Mouse (Mus musculus) intestine, embryonic 16.5 days (tissue): ENCODE measurements around the gene Dhdds. TPM values are rescaled to one million over a fixed set of nuclear protein-coding genes. Genes with fewer than 3 reads are reported as not detected.

Experiments
- ATAC-seq: fragments of 200-750 bp; cut with Nextera tagmentation; 2 replicates; pipeline ENCODE4 v1.8.0; 2017; ENCODE audit warnings: moderate TSS enrichment, moderate library complexity
- H3K27ac ChIP-seq: fragments of 300-500 bp; sonication (generic); 2 replicates; pipeline ENCODE4 v1.5.1; 2014; ENCODE audit warnings: mild to moderate bottlenecking, low read length
- H3K27me3 ChIP-seq: fragments of 300-500 bp; sonication (generic); replicated peaks from 2 replicates; pipeline ENCODE4 v1.6.1; 2014; ENCODE audit warnings: low read length, control low read depth, mixed read lengths; ENCODE audit not compliant: control insufficient read depth, insufficient read depth
- H3K36me3 ChIP-seq: fragments of 300-500 bp; sonication (generic); 2 replicates; pipeline ENCODE4 v1.6.1; 2014; ENCODE audit warnings: low read length, control low read depth; ENCODE audit not compliant: control insufficient read depth, insufficient read depth
- H3K4me1 ChIP-seq: fragments of 300-500 bp; sonication (generic); 2 replicates; pipeline ENCODE4 v1.6.1; 2014; ENCODE audit warnings: low read length, control low read depth, mixed read lengths; ENCODE audit not compliant: control insufficient read depth, insufficient read depth
- H3K4me2 ChIP-seq: fragments of 300-500 bp; sonication (generic); 2 replicates; pipeline ENCODE4 v1.6.1; 2014; ENCODE audit warnings: low read depth, low read length, control low read depth
- H3K4me3 ChIP-seq: fragments of 300-500 bp; sonication (generic); 2 replicates; pipeline ENCODE4 v1.5.1; 2014; ENCODE audit warnings: mild to moderate bottlenecking, low read length
- H3K9ac ChIP-seq: fragments of 300-500 bp; sonication (generic); 2 replicates; pipeline ENCODE4 v1.6.1; 2014; ENCODE audit warnings: low read depth, low read length
- H3K9me3 ChIP-seq: fragments of 300-500 bp; sonication (generic); 2 replicates; pipeline ENCODE4 v1.6.1; 2016; ENCODE audit warnings: low read length, control low read depth; ENCODE audit not compliant: control insufficient read depth
- WGBS: fragments of 180-500 bp; shearing (Covaris S2); extraction: QIAGEN DNeasy Blood & Tissue Kit; methylation state at CpG from one replicate; pipeline ENCODE4 v1.1.7; 2014; 5-methylcytosine and 5-hydroxymethylcytosine counted together
- polyA plus RNA-seq: library from polyadenylated mRNA; unstranded; fragments of >200 nt; fragmentation: Nextera tagmentation; extraction: Ambion mirVana; gene quantifications from 2 replicates; pipeline ENCODE4 v1.2.1, GENCODE M21; 2015

Gene Dhdds
- polyA plus RNA-seq, 1 experiment from 2014 or later: 41.3 TPM

GRCm38 (mm10) chr4:134019210-134019609, 18.5 kb upstream of the Dhdds start:
- no peak overlapping the region for H3K4me3 ChIP-seq
- H3K36me3 ChIP-seq: no peaks in the 10 kb centered on the region
- H3K9me3 ChIP-seq: no peaks in the 10 kb centered on the region
- ATAC-seq: no peak
- H3K27me3 ChIP-seq: peaks cover 35% of the 10 kb centered on the region
- 0% methylated on average over 9 of the region's 10 CpGs for WGBS
- no peak overlapping the region for H3K9ac ChIP-seq
- H3K27ac ChIP-seq: no peak overlapping the region
- H3K4me1 ChIP-seq: peaks cover 12% of the 10 kb centered on the region
- no peak overlapping the region for H3K4me2 ChIP-seq

GRCm38 (mm10) chr4:134018779-134019145, 18.0 kb upstream of the Dhdds start, which contains the start of gene Lin28a:
Gene Lin28a (minus strand): TSS chr4:134018841.
- peak within 1 kb of the TSS; percentile 9 for H3K4me3 ChIP-seq
- H3K36me3 ChIP-seq: no peaks in the 10 kb centered on the region
- no peak for ATAC-seq
- 3% methylated on average over 9 of the region's 9 CpGs for WGBS
- H3K27ac ChIP-seq: no peak within 1 kb of the TSS
- H3K9me3 ChIP-seq: no peaks in the 10 kb centered on the region
- peaks cover 35% of the 10 kb centered on the region for H3K27me3 ChIP-seq
- peak within 1 kb of the TSS; percentile 26 for H3K4me2 ChIP-seq
- peaks cover 12% of the 10 kb centered on the region for H3K4me1 ChIP-seq
- no peak within 1 kb of the TSS for H3K9ac ChIP-seq

- no peak overlapping the region for H3K9ac ChIP-seq
- H3K9me3 ChIP-seq: no peaks in the 10 kb centered on the region
- under 1% methylated on average over 45 of the region's 46 CpGs for WGBS
- no peak overlapping the region for H3K27ac ChIP-seq
- peaks cover 35% of the 10 kb centered on the region for H3K27me3 ChIP-seq
- H3K4me2 ChIP-seq: peak overlapping the region; percentile 26
- H3K36me3 ChIP-seq: no peaks in the 10 kb centered on the region
- peaks cover 12% of the 10 kb centered on the region for H3K4me1 ChIP-seq
- peak overlapping the region; percentile 9 for H3K4me3 ChIP-seq
- no peak for ATAC-seq
Measured at GRCm38 (mm10) chr4:134018038-134018778, 17.5 kb upstream of the Dhdds start.

GRCm38 (mm10) chr4:134017201-134017865, 16.6 kb upstream of the Dhdds start:
- H3K27me3 ChIP-seq: peaks cover 35% of the 10 kb centered on the region
- no peaks in the 10 kb centered on the region for H3K36me3 ChIP-seq
- peak overlapping the region; percentile 9 for H3K4me3 ChIP-seq
- no peak for ATAC-seq
- H3K4me2 ChIP-seq: peak overlapping the region; percentile 26
- H3K27ac ChIP-seq: no peak overlapping the region
- H3K4me1 ChIP-seq: peaks cover 12% of the 10 kb centered on the region
- WGBS: 7% methylated on average over 21 of the region's 21 CpGs
- H3K9me3 ChIP-seq: no peaks in the 10 kb centered on the region
- no peak overlapping the region for H3K9ac ChIP-seq

- no peak for ATAC-seq
- Histone ChIP-seq H3K9me3 (no peaks in the 10 kb centered on the region), H3K27me3 (peaks cover 35% of the 10 kb centered on the region), H3K4me2 (no peak overlapping the region), H3K9ac (no peak overlapping the region), H3K36me3 (no peaks in the 10 kb centered on the region), H3K4me3 (no peak overlapping the region), H3K27ac (no peak overlapping the region), H3K4me1 (peaks cover 12% of the 10 kb centered on the region)
- WGBS: 5% methylated on average over 8 of the region's 8 CpGs
Measured at GRCm38 (mm10) chr4:134016767-134017166, 16.0 kb upstream of the Dhdds start.

- H3K4me3 ChIP-seq: no peak overlapping the region
- H3K27me3 ChIP-seq: peaks cover 35% of the 10 kb centered on the region
- no peak for ATAC-seq
- no peaks in the 10 kb centered on the region for H3K36me3 ChIP-seq
- no peaks in the 10 kb centered on the region for H3K9me3 ChIP-seq
- H3K4me1 ChIP-seq: peaks cover 12% of the 10 kb centered on the region
- H3K27ac ChIP-seq: no peak overlapping the region
- 12% methylated on average over 7 of the region's 7 CpGs for WGBS
- H3K9ac ChIP-seq: no peak overlapping the region
- H3K4me2 ChIP-seq: no peak overlapping the region
Measured at GRCm38 (mm10) chr4:134016208-134016607, 15.5 kb upstream of the Dhdds start.

- peaks cover 9% of the 10 kb centered on the region for H3K4me1 ChIP-seq
- H3K9ac ChIP-seq: no peak overlapping the region
- no peak overlapping the region for H3K27ac ChIP-seq
- WGBS: 53% methylated on average over 12 of the region's 12 CpGs
- no peak overlapping the region for H3K4me3 ChIP-seq
- ATAC-seq: no peak
- H3K4me2 ChIP-seq: no peak overlapping the region
- H3K27me3 ChIP-seq: peaks cover 13% of the 10 kb centered on the region
- H3K36me3 ChIP-seq: no peaks in the 10 kb centered on the region
- no peaks in the 10 kb centered on the region for H3K9me3 ChIP-seq
Measured at GRCm38 (mm10) chr4:134012858-134013528, 12.3 kb upstream of the Dhdds start.

GRCm38 (mm10) chr4:134011450-134012414, 11.0 kb upstream of the Dhdds start:
- H3K4me3 ChIP-seq: no peak overlapping the region
- no peak overlapping the region for H3K9ac ChIP-seq
- no peak for ATAC-seq
- peaks cover 2% of the 10 kb centered on the region; the same call in 1 of the 2 replicates for H3K27me3 ChIP-seq
- no peaks in the 10 kb centered on the region for H3K4me1 ChIP-seq
- no peak overlapping the region for H3K27ac ChIP-seq
- no peak overlapping the region for H3K4me2 ChIP-seq
- no peaks in the 10 kb centered on the region for H3K9me3 ChIP-seq
- 12% methylated on average over 16 of the region's 16 CpGs for WGBS
- no peaks in the 10 kb centered on the region for H3K36me3 ChIP-seq
